Mouse (Mus musculus) heart, embryonic 10.5 days (tissue): Measurements from ENCODE around the gene Gm10945. TPM values are rescaled to one million over a fixed set of nuclear protein-coding genes. Genes with fewer than 3 reads are reported as not detected.

ENCODE experiments used
- polyA plus RNA-seq: library from polyadenylated mRNA; unstranded; fragments of >200 nt; fragmentation: Nextera tagmentation; extraction: Ambion mirVana; gene quantifications from 2 replicates; pipeline ENCODE4 v1.2.1, GENCODE M21; 2016

The Gm10945 gene
- polyA plus RNA-seq, 1 experiment from 2014 or later = not detected

Other genes with a start within 250 kb of the Gm10945 start
- gene Oprm1, start 3.3 kb downstream of the Gm10945 start, polyA plus RNA-seq = not detected in 2 replicates